Mouse (Mus musculus): ENCODE results near the gene Dop1a. TPM values are rescaled to one million over a fixed set of nuclear protein-coding genes. Genes with fewer than 3 reads are reported as not detected.
"Not testable (repeated sequence)": the region's sequence is repeated elsewhere in the genome, so short reads cannot be mapped to it uniquely, and the experiment has no call there.

Dop1a gene
- polyA plus RNA-seq, 1 experiment from 2014 or later, result 17.1 TPM

DNA sequence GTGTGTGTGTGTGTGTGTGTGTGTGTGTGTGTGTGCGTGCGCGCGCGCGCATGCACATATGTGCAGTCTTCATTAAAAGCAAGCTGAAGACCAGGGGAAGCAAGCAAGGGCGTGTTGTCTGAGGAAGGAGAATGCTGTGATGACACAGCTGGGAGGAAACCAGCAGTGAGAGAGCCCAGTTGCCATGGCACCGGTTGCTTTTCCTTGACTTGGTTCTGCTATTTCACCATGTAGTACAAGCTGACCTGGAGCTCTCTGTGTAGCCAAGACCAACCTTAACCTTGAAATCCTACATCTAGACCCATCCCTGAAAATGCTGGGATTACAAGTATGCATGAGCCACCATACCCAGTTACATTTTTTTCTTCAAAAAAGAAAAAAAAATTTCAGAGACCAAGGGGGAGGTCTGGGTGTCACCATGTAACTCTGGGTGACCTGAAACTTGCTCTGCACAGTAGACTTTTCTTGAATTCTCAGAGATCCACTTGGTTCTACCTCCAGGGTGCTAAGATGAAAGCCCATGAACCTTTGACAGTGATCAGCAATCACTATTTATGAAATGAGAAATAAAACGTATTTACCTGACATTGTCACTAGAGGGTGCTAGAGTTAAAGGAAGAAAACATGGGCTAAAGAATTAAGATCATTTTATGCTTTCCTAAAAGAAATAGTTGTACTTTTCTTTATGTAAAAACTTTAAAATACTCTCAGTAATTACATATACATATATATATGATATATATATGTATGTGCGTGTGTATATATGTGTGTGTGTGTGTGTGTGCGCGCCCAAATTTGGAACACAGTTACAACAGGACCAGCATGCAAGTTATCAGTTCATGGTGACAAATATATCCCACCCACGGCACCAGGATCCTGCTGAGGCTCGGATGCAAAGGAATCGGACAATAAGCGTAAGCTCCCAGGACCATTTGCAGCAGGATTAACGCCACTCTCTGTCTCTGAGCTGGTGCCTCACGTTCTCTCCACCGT is 126.0 kb downstream of the Dop1a start:
- Histone ChIP-seq H3K9ac (no peak overlapping the region), H3K4me1 (no peaks in the 10 kb centered on the region), H3K4me2 (replicated peaks) (no peak overlapping the region), H3K4me3 (no peak overlapping the region), H3K27ac (no peak overlapping the region), H3K36me3 (peaks cover 3% of the 10 kb centered on the region; the same call in 1 of the 2 replicates), H3K9me3 (no peaks in the 10 kb centered on the region), H3K27me3 (no peaks in the 10 kb centered on the region)
- WGBS, result 81% methylated on average over 19 of the region's 19 CpGs
- peak; percentile 28; the same call in 1 of the 2 replicates for ATAC-seq (ENCODE audit: low FRiP score, low read depth)

DNA sequence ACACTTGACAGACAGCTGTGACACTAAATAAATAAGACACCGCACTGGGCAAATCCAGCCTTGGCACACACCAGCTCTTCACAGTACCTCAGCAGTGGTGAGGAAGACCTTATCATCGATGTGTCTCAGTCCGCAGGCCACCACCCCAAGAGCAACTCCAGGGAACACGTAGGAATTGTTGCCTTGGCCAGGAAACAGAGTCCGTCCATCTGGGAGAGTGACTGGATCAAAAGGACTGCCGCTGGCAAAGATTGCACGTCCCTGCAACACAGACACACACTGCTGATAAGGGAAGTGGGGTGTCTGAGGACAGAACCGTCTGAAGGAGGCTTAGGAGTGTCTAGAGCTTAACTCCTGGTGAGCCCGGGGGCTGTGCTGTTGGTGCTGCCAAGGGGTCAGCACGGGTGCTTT is 127.4 kb downstream of the Dop1a start:
- H3K9me3 ChIP-seq; H3K36me3 ChIP-seq; ATAC-seq (ENCODE audit: low FRiP score, low read depth); H3K4me1 ChIP-seq; H3K4me3 ChIP-seq; H3K27me3 ChIP-seq; H3K9ac ChIP-seq; H3K27ac ChIP-seq; H3K4me2 ChIP-seq (replicated peaks): not testable (repeated sequence)
- 60% methylated on average over 10 of the region's 10 CpGs for WGBS

DNA sequence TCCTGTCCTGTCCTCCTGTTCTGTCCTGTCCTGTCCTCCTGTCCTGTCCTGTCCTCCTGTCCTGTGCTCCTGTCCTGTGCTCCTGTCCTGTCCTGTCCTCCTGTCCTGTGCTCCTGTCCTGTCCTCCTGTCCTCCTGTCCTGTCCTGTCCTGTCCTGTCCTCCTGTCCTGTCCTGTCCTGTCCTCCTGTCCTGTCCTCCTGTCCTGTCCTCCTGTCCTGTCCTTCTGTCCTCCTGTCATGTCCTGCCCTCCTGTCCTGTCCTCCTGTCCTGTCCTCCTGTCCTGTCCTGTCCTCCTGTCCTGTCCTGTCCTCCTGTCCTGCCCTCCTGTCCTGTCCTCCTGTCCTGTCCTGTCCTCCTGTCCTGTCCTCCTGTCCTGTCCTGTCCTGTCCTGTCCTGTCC is 130.0 kb downstream of the Dop1a start:
- H3K4me2 ChIP-seq (replicated peaks); H3K27ac ChIP-seq; H3K9me3 ChIP-seq; H3K9ac ChIP-seq; H3K36me3 ChIP-seq; ATAC-seq (ENCODE audit: low FRiP score, low read depth); H3K4me3 ChIP-seq; H3K4me1 ChIP-seq; H3K27me3 ChIP-seq: not testable (repeated sequence)

DNA sequence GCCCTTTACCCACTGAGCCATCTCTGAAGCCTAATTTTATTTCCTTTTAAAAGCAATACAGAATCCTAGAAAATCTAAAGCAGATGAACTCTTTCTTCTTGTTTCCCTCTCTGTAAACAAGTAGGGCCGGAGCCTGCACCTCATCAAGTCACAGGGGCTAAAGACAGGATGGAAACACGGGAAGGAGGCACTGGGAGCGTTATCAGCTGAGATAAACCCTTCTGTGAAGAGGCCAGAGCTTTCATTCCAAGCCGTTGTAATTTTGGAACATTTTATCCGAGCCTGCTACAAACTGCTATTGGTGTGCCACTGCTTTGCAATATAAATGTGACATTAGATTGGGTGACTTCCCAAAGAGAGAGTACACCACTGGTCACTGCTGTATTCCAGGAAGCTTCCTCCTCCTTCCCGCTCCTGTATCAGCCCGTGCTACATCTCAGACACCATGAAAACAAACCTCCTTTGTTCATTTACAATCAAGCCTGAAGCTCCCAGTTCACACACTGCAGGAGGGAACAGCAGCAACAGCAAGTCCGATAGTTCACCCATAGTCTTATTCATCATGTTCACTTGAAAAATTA is 132.9 kb downstream of the Dop1a start:
- H3K4me3 ChIP-seq, result no peak overlapping the region
- WGBS, result 43% methylated on average over 8 of the region's 8 CpGs
- no peak overlapping the region for H3K9ac ChIP-seq
- H3K4me1 ChIP-seq, result no peaks in the 10 kb centered on the region; the same call in 1 of the 2 replicates
- no peak overlapping the region for H3K4me2 ChIP-seq (replicated peaks)
- no peaks in the 10 kb centered on the region for H3K27me3 ChIP-seq
- no peak for ATAC-seq (ENCODE audit: low FRiP score, low read depth)
- no peaks in the 10 kb centered on the region for H3K9me3 ChIP-seq
- H3K27ac ChIP-seq, result no peak overlapping the region
- H3K36me3 ChIP-seq, result no peaks in the 10 kb centered on the region; the same call in 1 of the 2 replicates

Other genes starting within 250 kb of the Dop1a start
- 5.6 and 5.8 TPM in 2 replicates for gene Ube2cbp, start 2.2 kb upstream of the Dop1a start, polyA plus RNA-seq (2015; fragmentation: Nextera tagmentation; extraction: Ambion mirVana)
- 42.0 and 42.2 TPM in 2 replicates for gene Pgm3, start 104.7 kb downstream of the Dop1a start, polyA plus RNA-seq (2015; fragmentation: Nextera tagmentation; extraction: Ambion mirVana)
- 2.5 and 2.7 TPM in 2 replicates for gene Rwdd2a, start 104.8 kb downstream of the Dop1a start, polyA plus RNA-seq (2015; fragmentation: Nextera tagmentation; extraction: Ambion mirVana)
- gene Me1, start 228.8 kb downstream of the Dop1a start, polyA plus RNA-seq (2015; fragmentation: Nextera tagmentation; extraction: Ambion mirVana), result 21.8 and 22.5 TPM in 2 replicates